Mouse (Mus musculus): ENCODE measurements around the gene Adh4.
"Not testable (repeated sequence)": the region's sequence is repeated elsewhere in the genome, so short reads cannot be mapped to it uniquely, and the experiment has no call there.

Gene Adh4

GRCm38 (mm10) chr3:138448077-138448860, 33.0 kb downstream of the Adh4 start:
- DNase-seq (ENCODE audit: low spot score) = no peak

GRCm38 (mm10) chr3:138452169-138452568, 36.9 kb downstream of the Adh4 start:
- DNase-seq (ENCODE audit: low spot score) = no peak

- no peak for DNase-seq (ENCODE audit: low spot score)
Measured at GRCm38 (mm10) chr3:138454234-138454633, 39.0 kb downstream of the Adh4 start.

- no peak for DNase-seq (ENCODE audit: low spot score)
Measured at GRCm38 (mm10) chr3:138454711-138455435, 39.6 kb downstream of the Adh4 start.

- no peak for DNase-seq (ENCODE audit: low spot score)
Measured at GRCm38 (mm10) chr3:138458441-138458840, 43.2 kb downstream of the Adh4 start.

- no peak for DNase-seq (ENCODE audit: low spot score)
Measured at GRCm38 (mm10) chr3:138460260-138460659, 45.0 kb downstream of the Adh4 start.

GRCm38 (mm10) chr3:138461832-138462231, 46.6 kb downstream of the Adh4 start:
- no peak for DNase-seq (ENCODE audit: low spot score)

GRCm38 (mm10) chr3:138463137-138463536, 47.9 kb downstream of the Adh4 start:
- DNase-seq (ENCODE audit: low spot score) = no peak

- no peak for DNase-seq (ENCODE audit: low spot score)
Measured at GRCm38 (mm10) chr3:138463807-138464206, 48.5 kb downstream of the Adh4 start.

GRCm38 (mm10) chr3:138464573-138465147, 49.4 kb downstream of the Adh4 start:
- no peak for DNase-seq (ENCODE audit: low spot score)

GRCm38 (mm10) chr3:138466656-138467055, 51.4 kb downstream of the Adh4 start:
- DNase-seq (ENCODE audit: low spot score) = not testable (repeated sequence)

- DNase-seq (ENCODE audit: low spot score) = no peak
Measured at GRCm38 (mm10) chr3:138471066-138471465, 55.8 kb downstream of the Adh4 start.

GRCm38 (mm10) chr3:138479489-138479888, 64.2 kb downstream of the Adh4 start:
- no peak for DNase-seq (ENCODE audit: low spot score)

All from T-cell, adult 2 months (primary cell).